Mouse (Mus musculus) C2C12 (cell line): ENCODE data around the gene Ikbke.

ENCODE experiments used
- CTCF ChIP-seq: IDR thresholded peaks from one replicate; pipeline ENCODE4 v1.5.1; 2011; ENCODE audit not compliant: control insufficient read depth, insufficient read depth, insufficient read length
- MAX ChIP-seq: IDR thresholded peaks from one replicate; pipeline ENCODE4 v1.6.1; 2011; ENCODE audit warnings: mild to moderate bottlenecking, control low read depth

- TF ChIP-seq MAX (no peak), CTCF (no peak)
Observed at GRCm38 (mm10) chr1:131310237-131310818, 30.9 kb upstream of the Ikbke start.
